Mouse (Mus musculus): Measurements from ENCODE around the gene Tiam1. TPM values are rescaled to one million over a fixed set of nuclear protein-coding genes. Genes with fewer than 3 reads are reported as not detected.

The Tiam1 gene
- total and polyA plus RNA-seq, 2 experiments from 2014 or later: 20.5 to 42.4 TPM

- H3K36me3 ChIP-seq (ENCODE audit: insufficient read depth): no peaks in the 10 kb centered on the region
- WGBS: 84% methylated on average over 13 of the region's 13 CpGs
- DNase-seq (no peak), ATAC-seq (no peak)
- H3K4me2 ChIP-seq (ENCODE audit: low read depth): no peak overlapping the region
- no peaks in the 10 kb centered on the region for H3K4me1 ChIP-seq (ENCODE audit: insufficient read depth)
- no peaks in the 10 kb centered on the region for H3K9me3 ChIP-seq (ENCODE audit: low read length)
- H3K4me3 ChIP-seq (ENCODE audit: low read depth, low read length): no peak overlapping the region
- no peak overlapping the region for H3K27ac ChIP-seq (ENCODE audit: low read depth, low read length)
- no peak overlapping the region for H3K9ac ChIP-seq
- TF ChIP-seq CTCF (IDR thresholded peaks at IDR 0.05; ENCODE audit: low read depth): no peak
- no peaks in the 10 kb centered on the region for H3K27me3 ChIP-seq (ENCODE audit: insufficient read depth, low read length)
Measured at GRCm38 (mm10) chr16:90116637-90117182, 26.9 kb downstream of the Tiam1 start.

DNA sequence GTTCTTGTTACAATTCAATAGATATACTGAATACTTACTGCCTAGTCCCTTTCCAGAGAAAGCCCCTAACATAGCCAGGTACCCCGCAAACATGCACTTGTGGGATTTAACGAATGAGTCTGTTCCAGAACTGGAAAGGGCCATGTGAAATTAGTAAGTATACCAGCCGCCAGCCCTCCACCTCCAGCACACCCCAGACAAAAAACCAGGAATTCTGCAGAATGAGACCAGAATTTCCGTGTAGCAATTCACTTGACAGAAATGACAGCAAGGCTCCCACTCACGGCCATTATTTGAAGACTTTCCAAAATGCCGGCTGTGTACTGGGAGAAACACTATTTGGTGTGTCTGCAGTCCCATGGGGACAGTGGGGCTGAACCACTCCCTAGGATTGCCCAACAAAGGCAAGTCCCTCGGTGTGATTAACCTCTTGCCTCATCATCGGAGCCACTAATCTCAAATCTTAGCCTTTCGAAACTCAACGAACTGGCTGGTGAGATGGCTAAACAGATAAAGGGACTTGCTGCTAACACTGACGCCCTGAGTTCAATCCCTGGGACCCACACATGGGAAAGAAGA lies 30.9 kb downstream of the Tiam1 start:
- Histone ChIP-seq H3K27me3 (ENCODE audit: insufficient read depth, low read length) (no peaks in the 10 kb centered on the region), H3K36me3 (ENCODE audit: insufficient read depth) (no peaks in the 10 kb centered on the region), H3K27ac (ENCODE audit: low read depth, low read length) (no peak overlapping the region), H3K4me1 (ENCODE audit: insufficient read depth) (no peaks in the 10 kb centered on the region), H3K9me3 (ENCODE audit: low read length) (no peaks in the 10 kb centered on the region), H3K4me3 (ENCODE audit: low read depth, low read length) (no peak overlapping the region), H3K9ac (no peak overlapping the region), H3K4me2 (ENCODE audit: low read depth) (no peak overlapping the region)
- no peak for DNase-seq
- TF ChIP-seq CTCF (IDR thresholded peaks at IDR 0.05; ENCODE audit: low read depth): no peak
- ATAC-seq: no peak
- WGBS: 87% methylated on average over 11 of the region's 11 CpGs

- no peaks in the 10 kb centered on the region for H3K36me3 ChIP-seq (ENCODE audit: insufficient read depth)
- no peaks in the 10 kb centered on the region for H3K9me3 ChIP-seq (ENCODE audit: low read length)
- no peak overlapping the region for H3K27ac ChIP-seq (ENCODE audit: low read depth, low read length)
- TF ChIP-seq CTCF (IDR thresholded peaks at IDR 0.05; ENCODE audit: low read depth): no peak
- H3K4me3 ChIP-seq (ENCODE audit: low read depth, low read length): no peak overlapping the region
- WGBS: 67% methylated on average over 2 of the region's 3 CpGs
- H3K9ac ChIP-seq: no peak overlapping the region
- no peaks in the 10 kb centered on the region for H3K4me1 ChIP-seq (ENCODE audit: insufficient read depth)
- no peak overlapping the region for H3K4me2 ChIP-seq (ENCODE audit: low read depth)
- no peaks in the 10 kb centered on the region for H3K27me3 ChIP-seq (ENCODE audit: insufficient read depth, low read length)
- DNase-seq: no peak
- ATAC-seq: no peak
Measured at GRCm38 (mm10) chr16:90109500-90109899, 34.1 kb downstream of the Tiam1 start.

GRCm38 (mm10) chr16:90104714-90105459 lies 38.7 kb downstream of the Tiam1 start:
- no peak overlapping the region for H3K27ac ChIP-seq (ENCODE audit: low read depth, low read length)
- WGBS: 73% methylated on average over 14 of the region's 15 CpGs

GRCm38 (mm10) chr16:90103726-90104125 lies 39.8 kb downstream of the Tiam1 start:
- 80% methylated on average over 2 of the region's 2 CpGs for WGBS
- Histone ChIP-seq H3K27ac (ENCODE audit: low read depth, low read length) (no peak overlapping the region), H3K4me2 (ENCODE audit: low read depth) (no peak overlapping the region), H3K4me1 (ENCODE audit: insufficient read depth) (no peaks in the 10 kb centered on the region), H3K36me3 (ENCODE audit: insufficient read depth) (no peaks in the 10 kb centered on the region), H3K4me3 (ENCODE audit: low read depth, low read length) (no peak overlapping the region), H3K27me3 (ENCODE audit: insufficient read depth, low read length) (no peaks in the 10 kb centered on the region), H3K9me3 (ENCODE audit: low read length) (no peaks in the 10 kb centered on the region), H3K9ac (no peak overlapping the region)
- no peak for TF ChIP-seq CTCF (IDR thresholded peaks at IDR 0.05; ENCODE audit: low read depth)
- ATAC-seq (no peak), DNase-seq (no peak)

More at GRCm38 (mm10) chr16:90104714-90105459, 38.7 kb downstream of the Tiam1 start:
- DNase-seq (no peak), ATAC-seq (no peak)
- no peaks in the 10 kb centered on the region for H3K36me3 ChIP-seq (ENCODE audit: insufficient read depth)
- no peak overlapping the region for H3K9ac ChIP-seq
- TF ChIP-seq CTCF (IDR thresholded peaks at IDR 0.05; ENCODE audit: low read depth): no peak
- no peak overlapping the region for H3K4me3 ChIP-seq (ENCODE audit: low read depth, low read length)
- H3K9me3 ChIP-seq (ENCODE audit: low read length): no peaks in the 10 kb centered on the region
- no peaks in the 10 kb centered on the region for H3K27me3 ChIP-seq (ENCODE audit: insufficient read depth, low read length)
- no peaks in the 10 kb centered on the region for H3K4me1 ChIP-seq (ENCODE audit: insufficient read depth)
- no peak overlapping the region for H3K4me2 ChIP-seq (ENCODE audit: low read depth)

GRCm38 (mm10) chr16:90102596-90102995 lies 41.0 kb downstream of the Tiam1 start:
- no peaks in the 10 kb centered on the region for H3K36me3 ChIP-seq (ENCODE audit: insufficient read depth)
- DNase-seq (no peak), ATAC-seq (no peak)
- H3K27ac ChIP-seq (ENCODE audit: low read depth, low read length): no peak overlapping the region
- H3K4me1 ChIP-seq (ENCODE audit: insufficient read depth): no peaks in the 10 kb centered on the region
- no peak for TF ChIP-seq CTCF (IDR thresholded peaks at IDR 0.05; ENCODE audit: low read depth)
- no peak overlapping the region for H3K4me2 ChIP-seq (ENCODE audit: low read depth)
- H3K4me3 ChIP-seq (ENCODE audit: low read depth, low read length): no peak overlapping the region
- H3K9me3 ChIP-seq (ENCODE audit: low read length): no peaks in the 10 kb centered on the region
- no peak overlapping the region for H3K9ac ChIP-seq
- no peaks in the 10 kb centered on the region for H3K27me3 ChIP-seq (ENCODE audit: insufficient read depth, low read length)
- WGBS: 80% methylated on average over 7 of the region's 7 CpGs

DNA sequence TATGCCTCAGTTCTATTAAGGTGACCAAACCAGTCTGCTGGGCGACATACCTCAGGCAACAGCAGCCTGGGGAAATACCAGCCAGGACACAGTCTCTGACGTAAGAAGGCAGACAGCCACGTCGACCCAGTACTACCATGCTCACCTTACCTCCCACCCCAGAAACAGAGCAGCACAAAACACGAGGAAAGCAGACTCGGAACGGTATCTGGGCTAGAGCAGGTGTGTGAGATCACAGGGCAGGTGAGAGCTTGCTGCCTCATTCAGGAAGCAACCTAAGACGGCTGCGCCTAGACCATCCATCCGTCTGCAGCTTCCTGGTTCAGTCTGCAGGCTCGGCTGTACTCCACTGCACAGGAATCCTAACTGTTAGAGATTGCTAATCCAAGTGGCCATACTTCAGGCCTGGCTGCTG lies 45.4 kb downstream of the Tiam1 start:
- ATAC-seq: no peak
- no peaks in the 10 kb centered on the region for H3K4me1 ChIP-seq (ENCODE audit: insufficient read depth)
- no peak overlapping the region for H3K27ac ChIP-seq (ENCODE audit: low read depth, low read length)
- 95% methylated on average over 11 of the region's 11 CpGs for WGBS
- H3K4me2 ChIP-seq (ENCODE audit: low read depth): no peak overlapping the region
- H3K27me3 ChIP-seq (ENCODE audit: insufficient read depth, low read length): no peaks in the 10 kb centered on the region
- no peak for DNase-seq
- H3K4me3 ChIP-seq (ENCODE audit: low read depth, low read length): no peak overlapping the region
- H3K36me3 ChIP-seq (ENCODE audit: insufficient read depth): no peaks in the 10 kb centered on the region
- no peak overlapping the region for H3K9ac ChIP-seq
- TF ChIP-seq CTCF (IDR thresholded peaks at IDR 0.05; ENCODE audit: low read depth): no peak
- H3K9me3 ChIP-seq (ENCODE audit: low read length): no peaks in the 10 kb centered on the region
